ENCODE assay signal across 8 mouse cellular contexts in genomic region chr11:73015391-73016102, GRCm38 (mm10). TPM values are rescaled to one million over a fixed set of nuclear protein-coding genes. Genes with fewer than 3 reads are reported as not detected.
DNase-seq lines count a peak whose midpoint lies in the region; ATAC-seq lines count a peak whose summit lies in the region.
"Had no signal": no experiment of that assay in that cellular context is flagged by ENCODE, and none has a peak within 500 bp of the region (broad histone marks: within the 10 kb centered on the region; RNA-seq: fewer than 3 reads in every experiment).

No protein-coding gene starts in this region.

- no peaks in the 10 kb centered on the region for H3K36me3 ChIP-seq in limb, embryonic 15.5 days

- 0 out of 2 replicates have a peak overlapping the region, but pooled peaks have one; percentile 27 for H3K27ac ChIP-seq in limb, embryonic 15.5 days

- no peaks in the 10 kb centered on the region for H3K9me3 ChIP-seq in limb, embryonic 15.5 days

- H3K4me2 ChIP-seq in limb, embryonic 15.5 days, result no peak overlapping the region

- ATAC-seq in limb, embryonic 15.5 days (ENCODE audit: insufficient number of reproducible peaks, low FRiP score, low TSS enrichment, low read depth), result no peak

- peak; percentile 34 to 57 for DNase-seq in layer of hippocampus, postnatal 36 days
- no peak for DNase-seq in layer of hippocampus, adult 9-11 months
- DNase-seq in adrenal gland, postnatal 10 days, result peak; percentile 65
- DNase-seq in cerebellum, postnatal 14 days, result peak; percentile 88 to 89
- DNase-seq in yolk sac, embryonic 10.5 days (ENCODE audit: low spot score), result no peak
- DNase-seq in spleen, postnatal 36 days (ENCODE audit: low spot score in 2 of 2), result no peak

- 67% methylated on average over 5 of the region's 5 CpGs for WGBS in limb, embryonic 15.5 days

- peaks cover 28% of the 10 kb centered on the region for H3K4me1 ChIP-seq in limb, embryonic 15.5 days

- peaks cover 14% of the 10 kb centered on the region for H3K27me3 ChIP-seq in limb, embryonic 15.5 days

- no peak overlapping the region for H3K4me3 ChIP-seq in limb, embryonic 15.5 days
- H3K4me3 ChIP-seq: erythroblast, embryonic 14.5 days had no signal

- no peak overlapping the region for H3K9ac ChIP-seq in limb, embryonic 15.5 days

RNA-seq across cellular contexts. Expression of gene Camkk1, which starts 3.3 kb away (rescaled TPM):
- 100 to 1,000 TPM; 157 to 161 TPM for total RNA-seq in layer of hippocampus, postnatal 36 days (2021)
- total RNA-seq in adrenal gland, postnatal 10 days (2021), result 1 to 10 TPM; 1.3 to 1.9 TPM
- 12.0 and 13.2 TPM in 2 replicates for polyA plus RNA-seq in limb, embryonic 15.5 days (2015; fragmentation: Nextera tagmentation; extraction: Ambion mirVana)

RNA-seq across cellular contexts. Expression of gene P2rx1, which starts 16.6 kb away (rescaled TPM):
- total RNA-seq in layer of hippocampus, postnatal 36 days (2021), result under 1 TPM; 0.46 to 0.62 TPM
- 1 to 10 TPM; 1.3 TPM for total RNA-seq in adrenal gland, postnatal 10 days (2021)
- 3.5 and 4.2 TPM in 2 replicates for polyA plus RNA-seq in limb, embryonic 15.5 days (2015; fragmentation: Nextera tagmentation; extraction: Ambion mirVana)

RNA-seq across cellular contexts. Expression of gene Ncbp3, which starts 32.0 kb away (rescaled TPM):
- total RNA-seq in layer of hippocampus, postnatal 36 days (2021), result 10 to 100 TPM; 10.3 to 10.9 TPM
- 10 to 100 TPM in 1 of 2 experiments, 1 to 10 TPM in 1; 9.1 to 11.7 TPM for total RNA-seq in adrenal gland, postnatal 10 days (2021)
- polyA plus RNA-seq in limb, embryonic 15.5 days (2015; fragmentation: Nextera tagmentation; extraction: Ambion mirVana), result 10.5 and 11.3 TPM in 2 replicates

RNA-seq across cellular contexts. Expression of gene Atp2a3, which starts 54.6 kb away (rescaled TPM):
- 1 to 10 TPM; 4.3 to 5.7 TPM for total RNA-seq in layer of hippocampus, postnatal 36 days (2021)
- 10 to 100 TPM; 20.1 to 26.6 TPM for total RNA-seq in adrenal gland, postnatal 10 days (2021)
- 2.5 and 2.6 TPM in 2 replicates for polyA plus RNA-seq in limb, embryonic 15.5 days (2015; fragmentation: Nextera tagmentation; extraction: Ambion mirVana)

Comparison
In these comparisons a context has a peak if more than half of its experiments do, and no peak if none do; other contexts are left out.
1. DNase-seq: peak in layer of hippocampus, postnatal 36 days (2 of 2), adrenal gland, postnatal 10 days (single experiment) and cerebellum, postnatal 14 days (2 of 2); none in layer of hippocampus, adult 9-11 months (single experiment), yolk sac, embryonic 10.5 days (single experiment) and spleen, postnatal 36 days (0 of 2).
2. RNA of gene Camkk1, which starts 3.3 kb away (total RNA-seq): 157 to 161 TPM in layer of hippocampus, postnatal 36 days; 1.3 to 1.9 TPM in adrenal gland, postnatal 10 days; every median in the first group is over 10 times any median in the second.